Mouse (Mus musculus): ENCODE measurements around the gene Paox.
"Not testable (repeated sequence)": the region's sequence is repeated elsewhere in the genome, so short reads cannot be mapped to it uniquely, and the experiment has no call there.

Gene Paox

GRCm38 (mm10) chr7:140120484-140120883 lies 4.9 kb downstream of the Paox start:
- no peak for DNase-seq (ENCODE audit: low read depth, low spot score)

DNA sequence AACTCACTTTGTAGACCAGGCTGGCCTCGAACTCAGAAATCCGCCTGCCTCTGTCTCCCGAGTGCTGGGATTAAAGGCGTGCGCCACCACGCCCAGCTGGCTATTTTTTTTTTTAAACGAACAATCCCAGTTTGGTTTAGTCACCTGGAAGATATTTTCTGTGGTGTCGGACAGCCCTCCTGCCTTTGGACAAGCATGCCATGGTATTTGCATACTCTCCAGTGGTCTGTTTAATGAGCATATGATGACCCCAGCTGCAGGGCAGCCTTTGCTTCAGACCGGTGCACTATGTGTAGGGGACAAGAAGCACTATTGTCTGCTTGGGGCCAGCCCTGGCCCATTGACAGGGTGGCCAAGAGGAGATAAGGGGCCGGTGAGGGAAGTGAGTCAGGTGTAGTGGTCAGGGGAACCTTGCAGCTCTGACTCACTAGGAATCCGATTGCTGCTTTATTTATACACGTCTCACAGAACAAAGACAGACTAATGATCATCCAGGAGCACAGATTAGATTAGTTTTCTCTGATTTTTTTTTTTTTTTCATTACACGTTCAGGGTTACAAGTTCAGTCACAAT lies 5.8 kb downstream of the Paox start:
- DNase-seq (ENCODE audit: low read depth, low spot score), result no peak

GRCm38 (mm10) chr7:140122765-140123164 lies 7.2 kb downstream of the Paox start:
- no peak for DNase-seq (ENCODE audit: low read depth, low spot score)

DNA sequence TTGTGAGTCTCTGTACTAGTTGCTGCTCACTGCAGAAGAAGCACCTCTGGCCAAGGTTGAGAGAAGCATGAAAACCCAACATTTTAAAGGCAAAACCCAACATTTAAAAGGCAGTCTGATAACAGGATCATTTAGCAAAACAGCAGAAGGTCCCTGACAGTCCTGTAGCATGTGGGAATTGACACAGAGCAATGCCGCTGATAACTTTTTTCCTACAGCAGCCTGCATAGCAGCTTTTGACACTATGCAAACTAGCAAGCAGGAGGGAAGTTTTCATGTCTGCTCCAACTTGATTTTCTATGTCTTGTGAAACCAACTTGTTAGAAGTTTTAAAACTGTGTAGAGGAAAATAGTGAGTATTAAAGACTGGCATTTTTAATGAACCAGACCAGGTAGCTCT lies 8.8 kb downstream of the Paox start:
- DNase-seq (ENCODE audit: low read depth, low spot score), result no peak

DNA sequence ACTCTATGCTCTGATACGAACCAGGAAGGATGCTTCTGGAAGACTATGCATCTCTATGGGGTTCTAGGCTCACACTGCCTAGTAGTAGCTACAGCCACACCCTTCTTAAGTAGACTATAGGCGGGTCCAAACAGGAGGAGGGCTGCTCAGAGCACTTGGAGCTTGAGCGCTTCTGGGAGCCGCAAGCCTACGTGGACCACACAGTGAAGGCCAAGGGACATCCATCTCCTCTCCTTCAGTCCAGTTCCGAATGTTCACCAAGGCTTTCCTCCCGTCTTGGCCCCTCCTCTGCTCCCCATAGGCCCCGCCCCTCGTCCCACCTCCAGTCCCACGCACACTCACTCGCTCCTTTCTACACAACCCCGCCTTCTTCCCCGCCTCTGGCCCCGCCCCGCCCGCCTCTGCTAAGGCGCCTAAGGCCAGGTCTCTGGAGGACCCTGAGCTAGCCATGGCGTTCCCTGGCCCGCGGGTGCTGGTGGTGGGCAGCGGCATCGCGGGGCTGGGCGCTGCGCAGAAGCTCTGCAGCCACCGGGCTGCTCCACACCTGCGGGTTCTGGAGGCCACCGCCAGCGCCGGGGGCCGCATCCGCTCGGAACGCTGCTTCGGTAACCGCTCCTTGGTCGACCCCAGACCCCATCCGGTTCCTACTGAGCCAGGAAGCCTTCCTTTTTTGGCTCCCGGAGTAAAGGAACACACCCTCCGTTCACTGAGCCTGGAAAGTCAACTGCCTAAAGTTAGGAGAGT lies 9.9 kb downstream of the Paox start:
- DNase-seq (ENCODE audit: low read depth, low spot score), result peak; percentile 83

- no peak for DNase-seq (ENCODE audit: low read depth, low spot score)
These were observed 10.4 kb downstream of the Paox start for GRCm38 (mm10) chr7:140126022-140126350.

- no peak for DNase-seq (ENCODE audit: low read depth, low spot score)
These were observed 11.3 kb downstream of the Paox start for GRCm38 (mm10) chr7:140126934-140127333.

DNA sequence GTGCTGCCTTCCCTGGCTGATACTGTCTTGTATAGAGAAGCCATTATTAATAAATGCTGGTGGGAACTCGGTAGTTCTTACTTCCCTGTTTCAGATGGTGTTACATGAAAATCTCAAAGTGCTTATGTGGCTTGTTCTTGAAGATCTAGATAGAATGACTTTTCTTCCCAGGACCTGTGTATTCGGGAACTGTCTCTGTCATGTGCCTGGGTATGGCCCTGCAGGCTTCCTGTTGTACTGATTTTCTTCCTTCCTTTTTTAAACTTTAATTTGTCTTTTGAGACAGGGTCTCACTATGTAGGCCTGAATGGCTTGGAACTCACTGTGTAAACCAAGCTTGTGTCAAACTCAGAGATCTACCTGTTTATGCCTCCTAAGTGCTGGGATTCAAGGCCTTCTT lies 12.3 kb downstream of the Paox start:
- DNase-seq (ENCODE audit: low read depth, low spot score), result no peak

DNA sequence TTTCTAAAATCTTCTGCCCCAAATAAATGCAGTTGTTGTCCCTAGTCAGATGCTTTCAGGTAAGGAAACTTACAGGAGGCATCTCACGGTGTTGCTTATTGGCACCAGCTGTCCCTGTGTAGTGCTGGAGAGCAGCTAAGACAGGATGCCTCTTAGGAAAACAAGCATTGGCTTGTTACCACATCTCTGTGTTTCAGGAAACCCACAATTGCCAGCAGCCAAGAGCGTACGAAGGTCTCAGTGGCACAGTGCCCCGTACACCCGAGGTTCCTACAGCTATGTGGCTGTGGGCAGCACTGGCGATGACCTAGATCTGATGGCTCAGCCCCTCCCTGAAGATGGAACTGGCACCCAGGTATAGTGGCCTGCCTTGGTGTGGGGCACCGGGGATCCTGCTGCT lies 16.6 kb downstream of the Paox start:
- DNase-seq (ENCODE audit: low read depth, low spot score), result not testable (repeated sequence)

DNA sequence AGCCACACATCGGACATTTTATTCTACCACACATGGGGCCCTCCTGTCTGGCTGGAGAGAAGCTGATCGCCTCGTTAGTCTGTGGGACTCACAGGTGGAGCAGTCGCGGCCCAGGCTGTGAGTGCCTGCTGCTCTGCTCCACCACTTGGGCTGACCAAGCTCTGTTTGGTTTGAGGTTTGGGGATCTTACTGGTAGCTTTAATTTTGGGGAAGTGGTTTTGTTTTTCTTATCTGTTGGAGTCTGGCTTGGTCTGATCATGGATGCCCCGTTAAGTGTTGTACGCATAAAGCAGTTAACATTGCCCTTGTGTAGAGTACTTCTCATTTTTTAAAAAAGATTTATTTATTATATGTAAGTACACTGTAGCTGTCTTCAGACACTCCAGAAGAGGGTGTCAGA lies 18.4 kb downstream of the Paox start:
- DNase-seq (ENCODE audit: low read depth, low spot score), result not testable (repeated sequence)

DNA sequence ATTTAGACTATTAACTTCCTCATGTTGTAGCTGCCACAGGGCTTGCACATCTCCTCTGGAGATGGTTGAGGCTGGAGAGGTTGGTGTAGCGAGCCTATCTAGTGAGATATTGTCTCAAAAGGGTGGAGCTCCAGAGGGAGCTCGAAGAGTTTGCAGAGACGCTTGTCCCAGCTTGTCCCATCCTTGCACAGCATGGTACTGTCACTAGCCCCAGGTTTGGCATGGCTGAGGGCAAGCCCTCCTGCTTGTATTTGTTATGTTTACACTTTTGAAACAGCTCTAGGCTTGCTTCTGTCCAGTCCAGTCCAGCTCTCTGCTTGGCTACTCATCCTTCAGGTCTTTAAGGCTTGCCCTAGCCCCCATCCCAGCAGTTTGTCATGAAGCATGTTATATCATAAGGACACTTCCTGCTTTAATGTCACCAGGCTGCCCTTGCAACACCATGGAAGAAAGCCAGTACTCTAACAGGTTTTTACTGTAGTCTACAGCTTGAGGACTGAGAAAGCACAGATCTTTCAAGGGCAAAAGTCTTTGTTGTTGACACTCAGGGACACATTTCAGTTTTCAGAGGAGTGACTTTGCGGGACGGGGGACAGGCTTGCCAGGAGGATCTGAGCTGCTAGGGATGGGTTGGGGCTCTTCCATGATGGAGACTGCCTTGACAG lies 19.6 kb downstream of the Paox start:
- DNase-seq (ENCODE audit: low read depth, low spot score), result no peak

GRCm38 (mm10) chr7:140137135-140138020 lies 21.8 kb downstream of the Paox start, which contains the start of gene Mtg1:
TSS of gene Mtg1 (plus strand) at chr7:140137564.
- peak; percentile 91 for DNase-seq (ENCODE audit: low read depth, low spot score)

DNA sequence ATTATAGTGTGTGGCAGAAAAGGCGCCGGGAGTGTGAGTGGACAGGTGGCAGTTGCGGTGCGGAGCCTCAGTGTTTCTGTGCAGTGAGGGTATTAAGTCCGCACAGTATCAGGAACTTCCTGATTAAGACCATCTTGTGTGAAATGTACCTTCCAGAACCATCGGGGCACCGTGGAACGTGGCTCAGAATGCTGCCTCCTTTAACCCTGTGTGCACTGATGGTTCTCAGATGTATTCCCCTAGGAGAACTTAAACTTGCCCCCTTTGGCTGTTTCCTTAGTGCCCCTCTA lies 22.4 kb downstream of the Paox start:
- no peak for DNase-seq (ENCODE audit: low read depth, low spot score)

- DNase-seq (ENCODE audit: low read depth, low spot score), result peak; percentile 40
These were observed 25.8 kb downstream of the Paox start for GRCm38 (mm10) chr7:140141350-140141749.

DNA sequence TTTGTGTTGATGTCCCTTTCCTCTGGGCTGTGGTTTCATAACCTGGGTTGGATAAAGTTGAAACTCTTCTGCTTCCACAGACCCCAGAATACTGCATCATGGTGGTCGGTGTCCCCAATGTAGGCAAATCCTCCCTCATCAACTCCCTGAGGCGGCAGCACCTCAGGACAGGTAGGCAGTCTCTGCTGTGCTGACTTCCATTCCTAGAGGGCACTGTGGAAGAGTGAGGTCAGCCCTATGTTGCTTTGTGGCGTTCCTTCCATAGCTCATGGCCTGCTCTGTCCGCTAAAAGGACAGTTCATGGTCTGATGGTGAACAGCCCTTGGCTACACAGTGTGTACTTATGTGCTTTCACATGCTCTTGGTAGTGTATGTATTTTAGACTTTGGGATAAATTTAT lies 29.0 kb downstream of the Paox start:
- DNase-seq (ENCODE audit: low read depth, low spot score), result no peak

DNA sequence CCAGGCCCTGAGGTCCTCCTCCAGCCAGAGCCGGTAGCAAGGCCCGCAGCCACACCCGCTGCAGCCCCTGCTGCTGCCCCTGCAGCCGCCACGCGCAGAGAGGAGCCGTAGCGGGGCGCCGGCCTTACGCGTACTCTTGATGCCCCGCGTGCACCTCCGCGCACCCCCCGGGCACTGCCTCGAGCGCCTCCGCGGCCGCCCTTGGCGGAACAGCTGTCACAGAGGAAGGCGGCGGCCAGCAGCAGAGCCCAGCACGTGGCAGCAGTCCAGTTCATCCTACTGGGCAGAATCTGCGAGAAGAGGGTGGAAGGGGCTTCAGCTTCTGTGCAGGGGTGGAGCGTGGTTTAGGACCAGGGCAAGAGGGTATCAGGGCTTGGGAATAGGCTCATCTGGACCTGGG lies 37.8 kb downstream of the Paox start:
- DNase-seq (ENCODE audit: low read depth, low spot score), result no peak

DNA sequence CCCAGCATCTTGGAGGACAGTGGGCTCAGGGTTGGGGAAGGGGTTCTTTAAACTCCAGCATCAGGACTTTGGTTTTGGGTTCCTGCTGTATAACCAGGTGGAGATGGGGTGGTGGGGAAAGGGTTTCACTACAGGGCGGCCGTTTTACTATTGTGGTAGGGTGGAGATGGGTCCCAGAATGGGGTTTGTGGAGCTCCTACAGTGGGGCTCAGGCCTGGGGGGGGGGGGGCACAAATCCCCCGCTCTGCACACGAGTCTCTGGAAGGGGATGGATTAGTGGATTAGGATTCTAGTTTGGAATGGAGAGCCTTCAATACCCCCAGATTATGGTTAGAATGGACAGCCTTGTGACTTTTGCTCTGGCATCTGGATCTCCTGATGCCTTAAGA lies 38.2 kb downstream of the Paox start:
- no peak for DNase-seq (ENCODE audit: low read depth, low spot score)

DNA sequence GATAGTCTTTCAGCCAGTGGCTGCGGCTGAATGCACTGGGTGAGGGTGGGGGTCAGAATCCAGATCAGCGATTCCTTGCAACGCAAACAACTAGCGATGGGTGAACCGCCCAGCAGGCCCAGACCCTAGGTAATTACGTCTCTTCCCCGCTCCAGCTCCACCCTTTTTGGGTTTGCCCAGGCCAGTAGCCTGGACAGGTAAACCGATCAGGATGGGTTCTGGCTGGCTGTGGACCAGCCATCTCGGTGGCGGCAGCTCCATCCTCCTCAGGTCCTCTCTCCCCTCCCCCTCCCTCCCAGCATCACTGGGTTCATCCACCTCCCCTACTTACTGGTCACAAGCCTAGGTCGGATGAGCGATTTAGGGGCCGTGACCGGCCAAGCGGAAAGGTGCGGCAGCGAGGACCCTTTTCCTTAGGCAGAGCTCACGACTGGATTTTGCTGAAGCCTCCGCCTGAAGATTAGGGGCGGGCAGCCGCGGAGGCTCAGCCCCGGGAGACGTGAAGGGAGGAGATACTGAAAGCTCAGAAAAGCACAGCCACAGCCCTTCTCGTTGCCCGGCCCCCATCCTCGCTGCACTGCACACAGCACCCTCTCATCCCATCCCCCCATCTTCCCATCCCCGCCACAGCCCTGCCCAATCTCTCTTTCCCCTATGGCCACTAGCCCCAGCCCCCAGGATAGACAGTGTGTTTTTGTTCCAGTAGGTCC lies 38.8 kb downstream of the Paox start, which contains the start of gene Sprn:
Gene Sprn, minus strand, starts transcription at position 660 of the 710 bp plus-strand sequence.
- DNase-seq (ENCODE audit: low read depth, low spot score), result no peak

GRCm38 (mm10) chr7:140160363-140160762 lies 44.8 kb downstream of the Paox start:
- DNase-seq (ENCODE audit: low read depth, low spot score), result no peak

DNA sequence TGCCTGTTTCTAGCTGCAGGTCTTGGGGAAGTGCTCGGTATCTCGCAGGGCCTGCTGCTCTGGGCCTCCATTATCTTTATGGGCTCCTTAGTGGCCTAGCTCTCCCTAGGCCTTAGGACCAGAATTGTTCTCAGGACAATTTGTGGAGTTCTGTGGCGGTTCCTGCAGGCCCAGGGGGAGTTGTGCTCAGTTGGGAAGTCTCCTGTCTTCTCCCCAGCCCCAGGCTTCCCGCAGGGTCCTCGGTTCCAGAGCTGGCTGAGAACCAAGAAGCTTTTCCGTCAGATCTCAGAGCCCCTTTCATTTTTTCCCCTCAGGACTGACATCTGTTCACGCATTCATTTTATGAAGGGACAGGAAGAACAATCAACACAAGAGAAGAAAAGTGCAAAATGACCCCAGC lies 49.1 kb downstream of the Paox start, which contains the start of gene Olfr522:
Gene Olfr522, minus strand, starts transcription at position 101 of the 400 bp plus-strand sequence.
- no peak for DNase-seq (ENCODE audit: low read depth, low spot score)

DNA sequence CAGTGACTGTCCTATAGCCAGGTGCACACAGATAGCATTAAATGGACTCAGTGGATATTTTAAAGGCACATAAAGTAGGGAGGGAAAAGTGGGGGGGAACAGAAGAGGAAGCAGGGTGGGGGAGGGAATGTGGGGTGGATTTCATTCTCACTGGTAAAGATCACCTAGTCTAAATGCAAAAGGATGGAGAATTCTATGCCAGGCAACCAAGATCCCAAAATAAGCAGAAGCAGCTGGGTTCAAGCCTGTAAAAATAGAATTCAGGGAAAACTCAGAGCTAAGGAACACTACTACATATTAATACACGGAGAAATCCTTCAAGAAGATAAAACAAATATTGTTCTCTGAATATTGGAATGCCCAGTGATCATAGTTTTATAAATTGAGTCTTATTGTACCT lies 52.4 kb downstream of the Paox start:
- DNase-seq (ENCODE audit: low read depth, low spot score), result no peak

- DNase-seq (ENCODE audit: low read depth, low spot score), result no peak
These were observed 53.8 kb downstream of the Paox start for GRCm38 (mm10) chr7:140169386-140169785.
